ENCODE assay signal across 28 mouse cellular contexts in the genomic region with DNA sequence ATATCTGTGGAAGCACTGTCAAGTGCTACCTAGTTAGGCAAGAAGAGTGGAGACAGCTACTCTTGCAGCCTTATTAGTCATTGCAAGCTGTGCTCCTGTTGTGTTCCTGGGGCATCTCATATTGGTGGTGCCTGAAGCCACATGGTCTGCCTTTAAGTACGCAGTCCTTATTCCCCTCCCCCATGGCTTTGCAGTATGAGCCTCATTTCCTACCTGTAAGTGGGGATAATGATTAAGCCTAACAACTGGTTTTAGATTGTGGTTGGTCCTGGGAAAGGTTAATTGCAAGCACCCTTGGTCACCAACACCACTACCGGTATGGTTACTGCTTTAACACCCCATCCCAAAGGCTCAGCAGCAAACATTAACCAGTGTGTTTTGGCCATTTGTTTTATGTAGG.
DNase-seq lines count a peak whose midpoint lies in the region; ATAC-seq lines count a peak whose summit lies in the region.
"Had no signal": no experiment of that assay in that cellular context is flagged by ENCODE, and none has a peak within 500 bp of the region (broad histone marks: within the 10 kb centered on the region; RNA-seq: fewer than 3 reads in every experiment).

No protein-coding gene starts in this region.

- H3K36me3 ChIP-seq in kidney, embryonic 14.5 days (ENCODE audit: control insufficient read depth, insufficient read depth, low read length), result no peaks in the 10 kb centered on the region
- no peaks in the 10 kb centered on the region for H3K36me3 ChIP-seq in intestine, embryonic 16.5 days (ENCODE audit: control insufficient read depth, insufficient read depth, low read length)
- H3K36me3 ChIP-seq: forebrain, embryonic 12.5 days; forebrain, embryonic 15.5 days; heart, embryonic 10.5 days had no signal

- no peak overlapping the region for H3K4me3 ChIP-seq in kidney, embryonic 14.5 days (ENCODE audit: low read length)
- H3K4me3 ChIP-seq in intestine, embryonic 16.5 days (ENCODE audit: low read length), result no peak overlapping the region
- H3K4me3 ChIP-seq: embryonic facial prominence, embryonic 10.5 days; embryonic facial prominence, embryonic 13.5 days; erythroblast, embryonic 14.5 days; forebrain, embryonic 12.5 days; forebrain, embryonic 15.5 days; heart, embryonic 10.5 days; heart, embryonic 13.5 days had no signal

- 31% methylated on average over 2 of the region's 2 CpGs for WGBS in kidney, embryonic 14.5 days
- 64% methylated on average over 2 of the region's 2 CpGs for WGBS in intestine, embryonic 16.5 days

- H3K9ac ChIP-seq in kidney, embryonic 14.5 days (ENCODE audit: low read depth, low read length), result no peak overlapping the region
- no peak overlapping the region for H3K9ac ChIP-seq in intestine, embryonic 16.5 days (ENCODE audit: low read depth, low read length)
- H3K9ac ChIP-seq: embryonic facial prominence, embryonic 13.5 days; forebrain, embryonic 12.5 days; forebrain, embryonic 15.5 days; heart, embryonic 13.5 days; hindbrain, embryonic 14.5 days had no signal

- ATAC-seq in kidney, embryonic 14.5 days (ENCODE audit: low FRiP score, low TSS enrichment), result peak; percentile 64
- peak; percentile 65 for ATAC-seq in intestine, embryonic 16.5 days
- ATAC-seq: CD4-positive, CD25-positive, alpha-beta regulatory T cell, adult 4 months; forebrain, embryonic 15.5 days; hindbrain, postnatal 0 days had no signal

- H3K9me3 ChIP-seq in kidney, embryonic 14.5 days (ENCODE audit: control insufficient read depth, low read length), result no peaks in the 10 kb centered on the region
- H3K9me3 ChIP-seq in intestine, embryonic 16.5 days (ENCODE audit: control insufficient read depth, low read length), result no peaks in the 10 kb centered on the region
- H3K9me3 ChIP-seq: embryonic facial prominence, embryonic 10.5 days; embryonic facial prominence, embryonic 13.5 days; forebrain, embryonic 12.5 days; forebrain, embryonic 15.5 days; heart, embryonic 10.5 days; heart, embryonic 13.5 days had no signal

- DNase-seq in kidney, adult 11 months, result peak; percentile 39
- DNase-seq in kidney, postnatal 14 days, result no peak
- DNase-seq in kidney, postnatal 4 days, result no peak
- DNase-seq in forelimb bud, embryonic 11.5 days (ENCODE audit: low read depth, low spot score), result peak; percentile 37
- DNase-seq in cerebellum, adult 11 months, result no peak
- DNase-seq: adrenal gland, adult 2 months; adrenal gland, postnatal 14 days; cerebellum, adult 11-12 months; cerebellum, adult 8-10 months; cerebellum, postnatal 10 days; cerebellum, postnatal 36 days; embryo, embryonic 11 days; gastrocnemius, postnatal 14 days; heart, adult 18-20 months; heart, postnatal 14 days; heart, postnatal 4 days had no signal

- 0 out of 2 replicates have a peak, but pooled peaks cover 3% of the 10 kb centered on the region for H3K4me1 ChIP-seq in kidney, embryonic 14.5 days (ENCODE audit: control insufficient read depth, insufficient read depth, low read length)
- H3K4me1 ChIP-seq in intestine, embryonic 16.5 days (ENCODE audit: control insufficient read depth, insufficient read depth, low read length), result peaks cover 10% of the 10 kb centered on the region; the same call in 1 of the 2 replicates
- H3K4me1 ChIP-seq: forebrain, embryonic 15.5 days had no signal

- no peaks in the 10 kb centered on the region for H3K27me3 ChIP-seq in kidney, embryonic 14.5 days (ENCODE audit: control insufficient read depth, insufficient read depth, low read length)
- H3K27me3 ChIP-seq in intestine, embryonic 16.5 days (replicated peaks; ENCODE audit: control insufficient read depth, insufficient read depth, low read length), result no peaks in the 10 kb centered on the region
- H3K27me3 ChIP-seq: embryonic facial prominence, embryonic 13.5 days; forebrain, embryonic 12.5 days; forebrain, embryonic 15.5 days; heart, embryonic 13.5 days had no signal

- H3K4me2 ChIP-seq in kidney, embryonic 14.5 days (replicated peaks; ENCODE audit: low read depth, low read length), result no peak overlapping the region
- H3K4me2 ChIP-seq in intestine, embryonic 16.5 days (ENCODE audit: low read depth, low read length), result no peak overlapping the region
- H3K4me2 ChIP-seq: embryonic facial prominence, embryonic 13.5 days; forebrain, embryonic 12.5 days; forebrain, embryonic 15.5 days; heart, embryonic 13.5 days; hindbrain, embryonic 14.5 days had no signal

- no peak overlapping the region for H3K27ac ChIP-seq in kidney, embryonic 14.5 days (ENCODE audit: low read depth, low read length)
- no peak overlapping the region for H3K27ac ChIP-seq in intestine, embryonic 16.5 days (ENCODE audit: low read length)
- H3K27ac ChIP-seq: embryonic facial prominence, embryonic 10.5 days; embryonic facial prominence, embryonic 13.5 days; forebrain, embryonic 12.5 days; forebrain, embryonic 15.5 days; heart, embryonic 10.5 days; heart, embryonic 13.5 days; hindbrain, embryonic 14.5 days; hindbrain, postnatal 0 days had no signal

Comparison
In these comparisons a context has a peak if more than half of its experiments do, and no peak if none do; other contexts are left out.
1. DNase-seq: peak in kidney, adult 11 months (single experiment) and forelimb bud, embryonic 11.5 days (single experiment); none in kidney, postnatal 14 days (single experiment), kidney, postnatal 4 days (0 of 2) and cerebellum, adult 11 months (single experiment).